Mouse (Mus musculus): Measurements from ENCODE around the gene Iqck. TPM values are rescaled to one million over a fixed set of nuclear protein-coding genes. Genes with fewer than 3 reads are reported as not detected.

Gene Iqck
- total and polyA plus RNA-seq, 2 experiments from 2014 or later, result 3.5 to 5.9 TPM

- no peak for ATAC-seq (ENCODE audit: low FRiP score)
- 70% methylated on average over 3 of the region's 3 CpGs for WGBS
These were observed 86.7 kb downstream of the Iqck start for GRCm38 (mm10) chr7:118942297-118942696.

GRCm38 (mm10) chr7:118943170-118943569 is 87.6 kb downstream of the Iqck start:
- H3K27ac ChIP-seq (ENCODE audit: low read depth, low read length), result no peak overlapping the region
- DNase-seq (ENCODE audit: low spot score) (no peak), ATAC-seq (ENCODE audit: low FRiP score) (no peak)
- 77% methylated on average over 7 of the region's 7 CpGs for WGBS
- no peak overlapping the region for H3K9ac ChIP-seq (replicated peaks; ENCODE audit: low read length, poor library complexity, severe bottlenecking)
- no peak overlapping the region for H3K4me2 ChIP-seq (ENCODE audit: low read depth, low read length, poor library complexity, severe bottlenecking)
- no peak overlapping the region for H3K4me3 ChIP-seq (ENCODE audit: low read depth, low read length)
- H3K4me1 ChIP-seq (ENCODE audit: insufficient read depth, low read length), result no peaks in the 10 kb centered on the region
- no peaks in the 10 kb centered on the region for H3K27me3 ChIP-seq (ENCODE audit: insufficient read depth, low read length)
- no peaks in the 10 kb centered on the region for H3K36me3 ChIP-seq (ENCODE audit: insufficient read depth, low read length)
- TF ChIP-seq CTCF (IDR thresholded peaks at IDR 0.05), result no peak
- H3K9me3 ChIP-seq (ENCODE audit: low read length), result no peaks in the 10 kb centered on the region

More at GRCm38 (mm10) chr7:118942297-118942696, 86.7 kb downstream of the Iqck start:
- Histone ChIP-seq H3K9me3 (ENCODE audit: low read length) (no peaks in the 10 kb centered on the region), H3K27me3 (ENCODE audit: insufficient read depth, low read length) (no peaks in the 10 kb centered on the region), H3K4me3 (ENCODE audit: low read depth, low read length) (no peak overlapping the region), H3K9ac (replicated peaks; ENCODE audit: low read length, poor library complexity, severe bottlenecking) (no peak overlapping the region), H3K36me3 (ENCODE audit: insufficient read depth, low read length) (no peaks in the 10 kb centered on the region), H3K4me2 (ENCODE audit: low read depth, low read length, poor library complexity, severe bottlenecking) (no peak overlapping the region), H3K4me1 (ENCODE audit: insufficient read depth, low read length) (no peaks in the 10 kb centered on the region), H3K27ac (ENCODE audit: low read depth, low read length) (no peak overlapping the region)
- TF ChIP-seq CTCF (IDR thresholded peaks at IDR 0.05), result no peak
- no peak for DNase-seq (ENCODE audit: low spot score)

- H3K4me1 ChIP-seq (ENCODE audit: insufficient read depth, low read length), result no peaks in the 10 kb centered on the region
- DNase-seq (ENCODE audit: low spot score) (no peak), ATAC-seq (ENCODE audit: low FRiP score) (no peak)
- H3K27me3 ChIP-seq (ENCODE audit: insufficient read depth, low read length), result no peaks in the 10 kb centered on the region; the same call in 1 of the 2 replicates
- 33% methylated on average over 2 of the region's 2 CpGs for WGBS
- no peaks in the 10 kb centered on the region for H3K9me3 ChIP-seq (ENCODE audit: low read length)
- H3K36me3 ChIP-seq (ENCODE audit: insufficient read depth, low read length), result no peaks in the 10 kb centered on the region
- no peak overlapping the region for H3K9ac ChIP-seq (replicated peaks; ENCODE audit: low read length, poor library complexity, severe bottlenecking)
- H3K4me3 ChIP-seq (ENCODE audit: low read depth, low read length), result no peak overlapping the region
- no peak overlapping the region for H3K4me2 ChIP-seq (ENCODE audit: low read depth, low read length, poor library complexity, severe bottlenecking)
- TF ChIP-seq CTCF (IDR thresholded peaks at IDR 0.05), result no peak
- H3K27ac ChIP-seq (ENCODE audit: low read depth, low read length), result no peak overlapping the region
These were observed 89.3 kb downstream of the Iqck start for GRCm38 (mm10) chr7:118944884-118945283.

- Histone ChIP-seq H3K4me3 (ENCODE audit: low read depth, low read length) (no peak overlapping the region), H3K27me3 (ENCODE audit: insufficient read depth, low read length) (no peaks in the 10 kb centered on the region; the same call in 1 of the 2 replicates), H3K4me2 (ENCODE audit: low read depth, low read length, poor library complexity, severe bottlenecking) (no peak overlapping the region), H3K9me3 (ENCODE audit: low read length) (no peaks in the 10 kb centered on the region), H3K27ac (ENCODE audit: low read depth, low read length) (no peak overlapping the region), H3K4me1 (ENCODE audit: insufficient read depth, low read length) (no peaks in the 10 kb centered on the region), H3K36me3 (ENCODE audit: insufficient read depth, low read length) (no peaks in the 10 kb centered on the region), H3K9ac (replicated peaks; ENCODE audit: low read length, poor library complexity, severe bottlenecking) (no peak overlapping the region)
- WGBS, result 65% methylated on average over 3 of the region's 3 CpGs
- TF ChIP-seq CTCF (IDR thresholded peaks at IDR 0.05), result no peak
- DNase-seq (ENCODE audit: low spot score) (no peak), ATAC-seq (ENCODE audit: low FRiP score) (no peak)
These were observed 91.7 kb downstream of the Iqck start for GRCm38 (mm10) chr7:118947241-118947640.

- Histone ChIP-seq H3K9ac (replicated peaks; ENCODE audit: low read length, poor library complexity, severe bottlenecking) (0 out of 2 replicates have a peak overlapping the region, but pooled peaks have one; percentile 2), H3K36me3 (ENCODE audit: insufficient read depth, low read length) (no peaks in the 10 kb centered on the region), H3K27ac (ENCODE audit: low read depth, low read length) (no peak overlapping the region), H3K4me2 (ENCODE audit: low read depth, low read length, poor library complexity, severe bottlenecking) (no peak overlapping the region), H3K27me3 (ENCODE audit: insufficient read depth, low read length) (no peaks in the 10 kb centered on the region; the same call in 1 of the 2 replicates), H3K9me3 (ENCODE audit: low read length) (no peaks in the 10 kb centered on the region), H3K4me1 (ENCODE audit: insufficient read depth, low read length) (no peaks in the 10 kb centered on the region), H3K4me3 (ENCODE audit: low read depth, low read length) (no peak overlapping the region)
- TF ChIP-seq CTCF (IDR thresholded peaks at IDR 0.05), result no peak
- 48% methylated on average over 2 of the region's 2 CpGs for WGBS
- DNase-seq (ENCODE audit: low spot score) (no peak), ATAC-seq (ENCODE audit: low FRiP score) (no peak)
These were observed 93.2 kb downstream of the Iqck start for GRCm38 (mm10) chr7:118948677-118949282.

- no peak overlapping the region for H3K9ac ChIP-seq (replicated peaks; ENCODE audit: low read length, poor library complexity, severe bottlenecking)
- DNase-seq (ENCODE audit: low spot score) (no peak), ATAC-seq (ENCODE audit: low FRiP score) (no peak)
- no peak overlapping the region for H3K27ac ChIP-seq (ENCODE audit: low read depth, low read length)
- H3K9me3 ChIP-seq (ENCODE audit: low read length), result no peaks in the 10 kb centered on the region
- H3K36me3 ChIP-seq (ENCODE audit: insufficient read depth, low read length), result no peaks in the 10 kb centered on the region
- no peak overlapping the region for H3K4me2 ChIP-seq (ENCODE audit: low read depth, low read length, poor library complexity, severe bottlenecking)
- no peaks in the 10 kb centered on the region; the same call in 1 of the 2 replicates for H3K27me3 ChIP-seq (ENCODE audit: insufficient read depth, low read length)
- no peak for TF ChIP-seq CTCF (IDR thresholded peaks at IDR 0.05)
- no peak overlapping the region for H3K4me3 ChIP-seq (ENCODE audit: low read depth, low read length)
- 38% methylated on average over 7 of the region's 7 CpGs for WGBS
- no peaks in the 10 kb centered on the region for H3K4me1 ChIP-seq (ENCODE audit: insufficient read depth, low read length)
These were observed 94.2 kb downstream of the Iqck start for GRCm38 (mm10) chr7:118949749-118950148.
